10 mouse cellular contexts compared by ENCODE assay signal in genomic region chrX:59134928-59135361, GRCm38 (mm10).
DNase-seq lines count a peak whose midpoint lies in the region; ATAC-seq and TF ChIP-seq lines count a peak whose summit lies in the region.
"Had no signal": no experiment of that assay in that cellular context is flagged by ENCODE, and none has a peak within 500 bp of the region (broad histone marks: within the 10 kb centered on the region; RNA-seq: fewer than 3 reads in every experiment).

No protein-coding gene starts in this region.

- peak; percentile 95 for ATAC-seq in common myeloid progenitor, adult 5-6 weeks (replicated peaks; ENCODE audit: low read depth, poor library complexity, severe bottlenecking)
- ATAC-seq in limb, embryonic 14.5 days (ENCODE audit: low FRiP score, low read depth): peak; percentile 85
- ATAC-seq in neural tube, embryonic 15.5 days (ENCODE audit: low FRiP score): peak; percentile 82

- H3K4me1 ChIP-seq in limb, embryonic 14.5 days (ENCODE audit: control insufficient read depth, insufficient read depth, low read length): no peaks in the 10 kb centered on the region
- H3K4me1 ChIP-seq in neural tube, embryonic 15.5 days: peaks cover 4% of the 10 kb centered on the region

- WGBS in limb, embryonic 14.5 days: 18% methylated on average over 8 of the region's 8 CpGs
- 21% methylated on average over 8 of the region's 8 CpGs for WGBS in neural tube, embryonic 15.5 days

- peak; percentile 1 for DNase-seq in gastrocnemius, adult 18-20 months (ENCODE audit: low spot score)
- DNase-seq in gastrocnemius, adult 8-10 months (ENCODE audit: low spot score in 2 of 2): no peak
- DNase-seq in gastrocnemius, postnatal 4 days (ENCODE audit: low spot score in 2 of 2): peak; percentile 12 to 15
- DNase-seq in kidney, adult 8-10 months: peak; percentile 4 to 5
- peak; percentile 70 for DNase-seq in limb, embryonic 14.5 days (ENCODE audit: low spot score)
- peak; percentile 26 to 36 for DNase-seq in thymus, adult 18-20 months

- H3K4me2 ChIP-seq in limb, embryonic 14.5 days (replicated peaks; ENCODE audit: low read depth, low read length, severe bottlenecking): peak overlapping the region; percentile 54
- peak overlapping the region; percentile 63 for H3K4me2 ChIP-seq in neural tube, embryonic 15.5 days

- 0 out of 2 replicates have a peak overlapping the region, but pooled peaks have one; percentile 50 for H3K9ac ChIP-seq in limb, embryonic 14.5 days (ENCODE audit: low read depth, low read length, severe bottlenecking)
- H3K9ac ChIP-seq in neural tube, embryonic 15.5 days (replicated peaks): no peak overlapping the region

- H3K36me3 ChIP-seq in limb, embryonic 14.5 days (ENCODE audit: control insufficient read depth, insufficient read depth, low read length): no peaks in the 10 kb centered on the region
- no peaks in the 10 kb centered on the region for H3K36me3 ChIP-seq in neural tube, embryonic 15.5 days

- H3K9me3 ChIP-seq in limb, embryonic 14.5 days (ENCODE audit: control insufficient read depth, low read length): no peaks in the 10 kb centered on the region
- H3K9me3 ChIP-seq in neural tube, embryonic 15.5 days (replicated peaks): no peaks in the 10 kb centered on the region

- peak overlapping the region; percentile 50 for H3K4me3 ChIP-seq in limb, embryonic 14.5 days (replicated peaks; ENCODE audit: low read length)
- peak overlapping the region; percentile 54 for H3K4me3 ChIP-seq in neural tube, embryonic 15.5 days (replicated peaks)
- H3K4me3 ChIP-seq: myocyte had no signal

- no peaks in the 10 kb centered on the region for H3K27me3 ChIP-seq in limb, embryonic 14.5 days (ENCODE audit: control insufficient read depth, insufficient read depth, low read length)
- no peaks in the 10 kb centered on the region for H3K27me3 ChIP-seq in neural tube, embryonic 15.5 days (replicated peaks)
- H3K27me3 ChIP-seq: CH12.LX had no signal

- H3K27ac ChIP-seq in limb, embryonic 14.5 days (replicated peaks; ENCODE audit: low read depth, low read length): no peak overlapping the region
- no peak overlapping the region for H3K27ac ChIP-seq in neural tube, embryonic 15.5 days (replicated peaks)

- no peak for TF ChIP-seq POLR2A in limb, embryonic 14.5 days (IDR thresholded peaks at IDR 0.05; ENCODE audit: borderline replicate concordance, extremely low read depth, insufficient read depth, insufficient read length)

Comparison
In these comparisons a context has a peak if more than half of its experiments do, and no peak if none do; other contexts are left out.
1. DNase-seq: peak in gastrocnemius, adult 18-20 months (single experiment), gastrocnemius, postnatal 4 days (2 of 2), kidney, adult 8-10 months (2 of 2), limb, embryonic 14.5 days (single experiment) and thymus, adult 18-20 months (2 of 2); none in gastrocnemius, adult 8-10 months (0 of 2).
2. Peak in every context shown above with its lines, with median percentiles within 50 percentile points of each other: ATAC-seq.